Mouse (Mus musculus) embryonic fibroblast, embryonic 13.5 days (primary cell): ENCODE measurements at regions not wholly inside any gene's neighbourhood (a gene's known extent, or its start where the extent isn't known, plus 50 kb on each side); places are given as distances from the start of the nearest gene placed in this dataset.

Experiments used
- CTCF ChIP-seq: IDR thresholded peaks from 2 replicates; pipeline ENCODE4 v1.5.1; 2011; ENCODE audit warnings: mild to moderate bottlenecking, control low read depth, low read length, moderate library complexity, borderline replicate concordance; ENCODE audit not compliant: insufficient read depth
- POLR2A ChIP-seq: IDR thresholded peaks from 2 replicates; pipeline ENCODE4 v1.6.1; 2011; ENCODE audit warnings: low read depth, mild to moderate bottlenecking, control low read depth, low read length, moderate library complexity

DNA sequence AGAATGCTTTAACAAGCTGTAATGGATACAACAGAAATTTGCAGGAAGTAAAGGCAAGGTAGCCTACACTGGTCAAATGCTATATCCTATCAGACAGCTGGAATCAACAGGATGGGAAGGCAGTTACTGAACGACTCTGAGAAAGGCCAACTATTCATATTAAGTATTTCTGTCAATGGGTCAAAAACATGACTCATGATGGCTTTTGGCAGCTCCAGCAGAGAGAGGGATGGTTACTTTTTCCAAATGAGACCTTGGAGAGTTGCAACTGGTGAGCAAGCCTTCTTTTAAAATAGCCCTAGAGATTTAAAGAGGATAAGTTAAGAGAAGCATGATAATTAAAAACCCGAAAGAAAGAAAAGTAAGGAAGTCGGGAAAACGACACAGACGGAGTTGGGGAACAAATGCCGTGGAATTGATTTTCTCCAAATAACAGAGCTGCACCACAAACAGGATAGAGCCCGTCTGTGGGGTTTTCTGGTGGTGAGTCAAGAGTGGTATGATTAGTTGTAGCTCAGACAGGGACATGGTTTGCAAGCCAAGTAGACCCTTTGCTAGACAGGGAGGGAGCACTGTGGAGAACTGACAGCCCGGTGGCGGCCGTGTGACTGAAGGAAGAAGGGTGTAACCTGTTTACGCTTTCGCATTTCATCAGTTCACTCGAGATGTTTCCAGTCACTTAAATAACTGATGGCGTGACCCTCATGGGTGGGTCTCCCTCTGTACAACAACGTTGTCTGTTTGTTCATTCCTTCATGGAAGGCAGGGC is 3638.1 kb upstream of the Gm7489 start:
- no peak for TF ChIP-seq POLR2A
- TF ChIP-seq CTCF, result no peak
